Mouse (Mus musculus) thymus, postnatal 14 days (tissue): ENCODE data around the gene Wdr83.
A peak's percentile ranks its signal among the peaks of the same experiment; 100 is the strongest.
"Not testable (repeated sequence)": the region's sequence is repeated elsewhere in the genome, so short reads cannot be mapped to it uniquely, and the experiment has no call there.

Experiments
- DNase-seq: peaks from one replicate; pipeline ENCODE4 v3.0.0; 2021

Gene Wdr83

GRCm38 (mm10) chr8:85081216-85081555 is at the start of gene Wdr83:
Wdr83 (minus strand) TSS chr8:85081306.
- DNase-seq: peak; percentile 82

DNA sequence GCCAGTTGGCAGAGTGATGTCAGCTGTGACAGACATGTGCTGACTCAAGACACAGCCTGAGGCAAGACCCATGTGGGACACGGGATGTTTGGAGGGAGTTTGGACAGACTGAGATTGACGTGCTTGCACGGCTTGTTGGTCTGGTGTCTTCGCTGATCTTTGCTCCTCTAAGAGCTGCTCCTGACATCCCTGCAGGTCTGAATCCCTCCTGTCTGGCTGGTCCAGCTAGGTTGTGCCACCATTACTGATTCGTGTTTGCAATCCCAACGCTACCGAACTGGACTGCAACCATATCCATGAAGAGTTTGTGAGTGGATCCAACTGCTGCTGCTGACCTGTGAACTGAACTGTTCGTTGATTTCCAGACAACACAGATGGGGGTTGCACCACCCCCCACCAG is 42.6 kb upstream of the Wdr83 start:
- DNase-seq: no peak

DNA sequence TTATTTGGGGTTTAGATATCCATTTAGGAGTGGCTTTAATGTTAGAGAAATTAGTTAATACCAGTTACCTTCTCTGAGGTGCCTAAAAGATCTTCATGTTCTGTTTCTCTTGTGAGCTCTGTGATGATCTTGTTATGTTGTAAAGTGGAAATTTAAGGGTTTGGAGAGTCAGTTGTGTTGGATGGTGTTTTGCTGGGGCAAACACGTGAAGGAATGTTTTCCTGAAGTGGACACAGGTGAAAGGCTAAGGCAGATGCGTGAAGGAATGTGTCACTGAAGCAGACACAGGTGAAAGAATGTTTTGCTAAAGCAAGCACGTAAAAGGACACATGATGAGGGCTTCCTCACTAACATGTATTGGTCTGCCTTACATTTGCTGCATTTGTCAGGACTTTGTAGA is 41.9 kb upstream of the Wdr83 start, which contains the start of gene Zfp791:
Gene Zfp791 (minus strand): TSS at position 101 of the 400 bp plus-strand sequence.
- DNase-seq: no peak

- DNase-seq: not testable (repeated sequence)
These were observed 39.1 kb upstream of the Wdr83 start for GRCm38 (mm10) chr8:85120251-85120650.

DNA sequence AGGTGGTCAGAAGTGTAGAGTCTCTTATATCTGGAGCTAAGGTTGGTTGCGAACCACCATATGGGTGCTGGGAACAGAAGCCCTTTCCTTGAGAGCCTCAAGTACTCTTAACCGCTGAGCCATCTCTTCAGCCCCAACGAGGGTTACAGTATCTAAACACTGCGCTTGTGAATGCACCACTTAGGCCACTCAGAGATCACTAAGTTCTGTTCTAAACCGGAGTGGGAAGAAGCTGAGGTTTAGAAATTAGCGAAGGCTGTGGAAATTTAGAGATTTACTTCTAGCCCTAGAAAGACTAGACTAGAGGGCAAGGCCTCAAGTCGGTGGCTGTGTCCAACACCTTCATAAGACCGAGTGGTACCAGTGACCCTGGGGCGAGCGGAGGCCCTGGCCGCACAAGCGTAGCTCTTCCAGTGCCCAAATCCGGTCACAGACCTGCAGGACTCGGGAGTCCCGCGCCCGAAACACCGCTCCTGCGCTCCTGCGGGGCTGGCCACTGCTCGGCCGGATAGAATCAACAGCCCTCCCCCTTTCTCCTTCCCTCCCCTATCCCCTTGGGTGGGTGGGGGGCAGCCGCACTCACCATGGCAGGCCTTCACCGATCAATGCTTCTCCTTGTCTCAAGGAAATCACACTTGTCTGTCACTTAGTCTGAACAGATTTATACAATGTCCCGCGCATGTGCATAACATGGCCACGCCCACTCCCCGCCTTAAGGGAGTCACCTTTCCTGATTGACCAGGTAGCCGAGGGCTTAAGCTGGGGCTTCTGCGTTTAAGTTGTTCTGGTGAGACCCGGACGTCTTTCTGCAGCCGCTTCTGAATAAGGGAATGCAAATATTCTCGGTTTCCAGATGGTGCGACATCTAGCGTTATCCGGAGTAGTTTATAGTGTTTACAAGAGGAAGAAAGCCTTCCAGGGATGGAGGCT is 38.2 kb upstream of the Wdr83 start:
- DNase-seq: peak; percentile 36

DNA sequence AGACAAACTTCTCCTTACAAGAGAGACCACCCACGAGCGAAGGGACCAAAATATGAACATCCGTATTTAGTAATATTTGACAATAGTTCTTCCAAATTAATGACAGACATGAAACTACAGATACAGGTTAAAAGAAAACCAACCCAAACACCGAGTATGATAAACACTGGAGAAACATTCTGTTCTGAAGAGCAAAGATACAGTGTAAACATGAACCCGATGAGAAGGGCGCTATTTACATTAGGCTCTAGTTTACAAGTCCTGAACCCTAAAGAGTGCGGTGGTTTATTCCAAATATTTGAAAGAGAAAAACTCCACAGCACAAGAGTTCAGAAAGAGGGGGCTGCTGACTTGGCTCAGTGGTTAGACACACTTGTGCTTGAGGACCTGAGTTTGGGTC is 35.9 kb upstream of the Wdr83 start:
- DNase-seq: no peak

GRCm38 (mm10) chr8:85115501-85115900 is 34.4 kb upstream of the Wdr83 start:
- no peak for DNase-seq

- no peak for DNase-seq
These were observed 32.1 kb upstream of the Wdr83 start for GRCm38 (mm10) chr8:85113241-85113640.

- DNase-seq: no peak
These were observed 19.1 kb upstream of the Wdr83 start for GRCm38 (mm10) chr8:85100076-85100665.

GRCm38 (mm10) chr8:85096850-85097249 is 15.7 kb upstream of the Wdr83 start:
- DNase-seq: no peak

GRCm38 (mm10) chr8:85096196-85096595 is 15.1 kb upstream of the Wdr83 start:
- no peak for DNase-seq

GRCm38 (mm10) chr8:85095566-85095965 is 14.5 kb upstream of the Wdr83 start:
- no peak for DNase-seq

GRCm38 (mm10) chr8:85095051-85095450 is 13.9 kb upstream of the Wdr83 start:
- no peak for DNase-seq

DNA sequence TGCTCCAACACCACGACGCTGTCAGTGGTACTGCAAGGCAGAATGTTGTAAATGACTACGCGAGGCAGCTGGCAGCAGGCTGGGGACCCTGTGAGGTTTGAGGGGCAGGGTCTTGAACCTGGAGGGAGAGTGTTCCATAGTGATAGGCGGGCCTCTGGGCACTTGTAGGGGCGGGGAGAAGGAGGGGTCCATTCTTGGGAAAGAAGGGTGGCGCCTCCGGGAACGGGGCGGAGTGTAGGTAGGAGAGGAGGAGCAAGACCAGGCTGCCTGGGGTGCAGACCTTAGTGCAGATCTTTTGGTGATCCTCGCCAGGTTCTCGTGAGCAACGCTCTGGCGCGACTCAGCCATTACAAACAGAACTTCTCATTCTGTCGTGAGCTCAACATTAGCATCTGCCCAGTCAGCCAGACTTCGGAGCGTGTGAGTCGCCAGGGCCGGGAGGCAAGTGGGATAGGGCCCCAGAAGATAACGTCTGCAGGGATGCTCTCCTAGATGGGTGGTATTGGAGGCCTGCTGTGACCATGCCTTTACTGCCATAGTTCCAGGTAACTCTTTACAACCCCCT is 10.5 kb upstream of the Wdr83 start:
- DNase-seq: no peak

DNA sequence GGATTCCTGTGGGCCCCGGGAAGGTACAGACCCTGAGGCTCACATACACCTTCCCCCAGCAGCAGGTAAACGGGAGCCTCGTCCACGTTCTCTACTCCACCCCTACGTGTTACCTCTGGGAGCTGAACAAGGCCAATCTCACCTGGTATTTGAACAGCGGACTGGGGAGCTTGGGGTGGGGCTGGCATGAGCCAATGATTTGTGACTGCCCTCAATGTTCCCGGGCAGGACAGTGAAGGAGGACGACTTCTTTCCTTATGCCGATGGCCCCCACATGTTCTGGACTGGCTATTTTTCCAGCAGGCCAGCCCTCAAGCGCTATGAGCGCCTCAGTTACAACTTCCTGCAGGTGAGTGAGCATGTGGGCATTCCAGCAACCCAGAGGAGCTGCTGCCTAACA is 9.8 kb upstream of the Wdr83 start:
- no peak for DNase-seq

- no peak for DNase-seq
These were observed 7.7 kb upstream of the Wdr83 start for GRCm38 (mm10) chr8:85088771-85089170.

GRCm38 (mm10) chr8:85086238-85086637 is 5.1 kb upstream of the Wdr83 start:
- DNase-seq: peak; percentile 37

DNA sequence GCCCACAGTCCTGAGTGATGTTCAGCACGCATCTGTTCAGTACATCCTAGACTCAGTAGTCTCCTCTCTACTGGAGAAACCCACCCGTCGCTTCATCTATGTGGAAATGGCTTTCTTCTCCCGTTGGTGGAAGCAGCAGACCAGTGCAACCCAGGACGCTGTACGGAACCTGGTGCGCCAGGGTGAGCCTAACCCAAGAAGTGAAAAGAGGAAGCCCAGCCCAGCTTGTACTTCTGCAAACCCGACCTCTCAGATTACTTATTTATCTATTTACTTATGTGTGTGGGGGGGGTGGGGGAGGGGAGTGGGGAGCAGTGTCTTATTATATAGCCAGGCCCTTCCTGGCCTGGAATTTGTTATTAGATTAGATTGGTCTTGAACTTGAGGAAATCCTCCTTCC is 3.5 kb upstream of the Wdr83 start:
- DNase-seq: no peak

- DNase-seq: peak; percentile 88
These were observed 2.2 kb upstream of the Wdr83 start, which contains the start of gene Man2b1 for GRCm38 (mm10) chr8:85083108-85083813. Man2b1 (plus strand) TSS chr8:85083270.

GRCm38 (mm10) chr8:85082169-85082568 is 1.1 kb upstream of the Wdr83 start:
- not testable (repeated sequence) for DNase-seq

GRCm38 (mm10) chr8:85080532-85081215 is 432 bp downstream of the Wdr83 start, which contains the start of gene Wdr83os:
Wdr83os (plus strand) TSS chr8:85080740.
- peak; percentile 57 for DNase-seq

DNA sequence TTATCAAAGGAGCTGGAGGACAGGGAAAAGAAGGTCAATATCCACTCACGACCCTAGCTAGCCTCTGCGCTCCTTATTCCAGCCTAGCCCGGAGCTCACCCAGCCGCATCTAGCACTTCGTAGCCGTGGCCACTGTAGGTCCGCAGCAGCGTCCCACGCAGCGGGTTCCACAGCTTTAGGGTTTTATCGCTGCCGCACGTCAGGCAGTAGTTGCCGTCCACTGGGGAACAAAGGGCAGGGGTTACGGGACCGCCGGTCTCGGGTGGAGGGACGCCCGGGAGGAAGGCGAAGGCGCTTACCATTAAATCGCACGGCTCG is 933 bp downstream of the Wdr83 start:
- no peak for DNase-seq

GRCm38 (mm10) chr8:85076993-85077392 is 4.1 kb downstream of the Wdr83 start:
- peak; percentile 79 for DNase-seq
